Mouse (Mus musculus) liver, embryonic 14.5 days (tissue): Measurements from ENCODE around the gene Med29. TPM values are rescaled to one million over a fixed set of nuclear protein-coding genes. Genes with fewer than 3 reads are reported as not detected.

ENCODE experiments used
- ATAC-seq: fragments of 200-750 bp; cut with Nextera tagmentation; 2 replicates; pipeline ENCODE4 v1.8.0; 2017; ENCODE audit warnings: moderate number of reproducible peaks, mild to moderate bottlenecking, moderate library complexity; ENCODE audit not compliant: insufficient read depth
- DNase-seq, 3 experiments: peaks; one replicate each; pipeline ENCODE4 v3.0.0-alpha.2; 2012 to 2013; ENCODE audit warnings: low read depth in 3 of 3, low spot score in 3 of 3
- H3K27ac ChIP-seq: fragments of 300-500 bp; sonication (generic); 2 replicates; pipeline ENCODE4 v1.5.1; 2014; ENCODE audit warnings: moderate library complexity, mild to moderate bottlenecking, control low read depth, inconsistent platforms
- H3K27me3 ChIP-seq: fragments of 300-500 bp; sonication (generic); 2 replicates; pipeline ENCODE4 v1.6.1; 2014; ENCODE audit warnings: mild to moderate bottlenecking, low read length, moderate library complexity; ENCODE audit not compliant: control insufficient read depth, insufficient read depth
- H3K36me3 ChIP-seq: fragments of 300-500 bp; sonication (generic); replicated peaks from 2 replicates; pipeline ENCODE4 v1.6.1; 2014; ENCODE audit warnings: low read depth; ENCODE audit not compliant: control insufficient read depth, insufficient read depth
- H3K4me1 ChIP-seq, 2 experiments: fragments of 200-500 bp in 1 of 2; fragments of 300-500 bp in 1 of 2; sonication (generic) in 1 of 2; replicated peaks; 2 replicates each; pipeline ENCODE4 v1.6.1; 2012 to 2014; ENCODE audit warnings: antibody characterized with exemption in 1 of 2, inconsistent platforms in 1 of 2, low read length in 1 of 2; ENCODE audit not compliant: control insufficient read depth in 2 of 2, insufficient read depth in 2 of 2
- H3K4me2 ChIP-seq: fragments of 300-500 bp; sonication (generic); 2 replicates; pipeline ENCODE4 v1.6.1; 2014; ENCODE audit warnings: low read depth, mild to moderate bottlenecking, control low read depth, moderate library complexity
- H3K4me3 ChIP-seq, 2 experiments: fragments of 200-500 bp in 1 of 2; fragments of 300-500 bp in 1 of 2; sonication (generic) in 1 of 2; 2 replicates each; pipeline ENCODE4 v1.5.1; 2012 to 2014; ENCODE audit warnings: low read depth in 2 of 2, low read length in 2 of 2, mild to moderate bottlenecking in 2 of 2, control low read depth in 1 of 2, inconsistent platforms in 1 of 2, moderate library complexity in 1 of 2; ENCODE audit not compliant: insufficient read depth in 1 of 2
- H3K9ac ChIP-seq: fragments of 300-500 bp; sonication (generic); replicated peaks from 2 replicates; pipeline ENCODE4 v1.6.1; 2014; ENCODE audit warnings: mild to moderate bottlenecking, control low read depth, moderate library complexity
- H3K9me3 ChIP-seq: fragments of 300-500 bp; sonication (generic); 2 replicates; pipeline ENCODE4 v1.6.1; 2016; ENCODE audit warnings: low read length, mixed read lengths; ENCODE audit not compliant: control insufficient read depth
- CTCF ChIP-seq: IDR thresholded peaks from 2 replicates; pipeline ENCODE4 v1.5.1; 2016; ENCODE audit warnings: antibody characterized with exemption, low read depth, control low read depth
- EP300 ChIP-seq: IDR thresholded peaks from 2 replicates; pipeline ENCODE4 v1.6.1; 2016; ENCODE audit warnings: antibody characterized with exemption, low read depth
- WGBS: fragments of 180-500 bp; shearing (Covaris S2); extraction: QIAGEN DNeasy Blood & Tissue Kit; methylation state at CpG from one replicate; pipeline ENCODE4 v1.1.7; 2014; ENCODE audit not compliant: insufficient replicate concordance; 5-methylcytosine and 5-hydroxymethylcytosine counted together
- polyA plus RNA-seq, 2 experiments: library from polyadenylated mRNA; depleted of rRNA in 1 of 2; stranded (reverse) in 1 of 2; unstranded in 1 of 2; fragments of >200 nt; fragmentation: Nextera tagmentation in 1 of 2; extraction: Ambion mirVana in 1 of 2; gene quantifications; 2 replicates each; pipeline versions ENCODE4 v1.2.1 to v1.2.3; 2012 to 2014

Gene Med29
- polyA plus RNA-seq, 2 experiments: 21.0 to 27.2 TPM

DNA sequence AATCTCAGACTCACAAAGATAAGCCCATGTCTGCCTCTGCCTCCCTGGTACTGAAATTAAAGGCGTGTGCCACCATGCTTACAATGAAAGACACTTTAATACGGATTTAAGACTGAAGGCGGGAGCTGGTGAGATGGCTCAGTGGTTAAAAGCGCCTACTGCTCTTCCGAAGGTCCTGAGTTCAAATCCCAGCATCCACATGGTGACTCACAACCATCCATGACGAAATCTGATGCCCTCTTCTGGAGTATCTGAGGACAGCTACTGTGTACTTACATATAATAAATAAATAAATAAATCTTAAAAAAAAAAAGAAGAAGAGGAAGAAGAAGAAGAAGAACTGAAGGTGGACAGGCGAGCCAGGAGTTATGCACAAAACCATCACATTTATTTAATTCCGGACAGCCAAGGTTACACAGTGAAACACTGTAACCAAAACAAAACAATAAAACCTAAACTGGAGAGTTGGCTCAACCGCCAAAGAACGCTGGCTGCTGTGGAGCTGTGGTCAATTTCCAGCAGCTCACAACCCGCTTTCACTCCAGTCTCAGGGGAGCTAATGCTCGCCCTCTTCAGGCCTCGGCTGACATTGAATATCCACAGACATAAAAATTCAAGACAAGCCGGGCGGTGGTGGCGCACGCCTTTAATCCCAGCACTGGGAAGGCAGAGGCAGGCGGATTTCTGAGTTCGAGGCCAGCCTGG, 53.1 kb downstream of the Med29 start:
- DNase-seq (peak; percentile 44 to 59 (median 50)), ATAC-seq (no peak)
- no peaks in the 10 kb centered on the region for H3K27me3 ChIP-seq
- H3K27ac ChIP-seq: peak overlapping the region; percentile 86
- H3K9me3 ChIP-seq: no peaks in the 10 kb centered on the region
- no peaks in the 10 kb centered on the region; the same call in 1 of the 2 replicates for H3K36me3 ChIP-seq
- peaks cover 4 to 15% of the 10 kb centered on the region in 2 experiments for H3K4me1 ChIP-seq
- TF ChIP-seq CTCF (peak; percentile 56), EP300 (no peak)
- H3K4me2 ChIP-seq: peak overlapping the region; percentile 96
- peak overlapping the region; percentile 58 for H3K9ac ChIP-seq
- H3K4me3 ChIP-seq: peak overlapping the region; percentile 69 to 98
- 33% methylated on average over 19 of the region's 19 CpGs for WGBS

- H3K9ac ChIP-seq: peak within 1 kb of the TSS; percentile 97
- peak within 1 kb of the TSS; percentile 86 for H3K27ac ChIP-seq
- peak; percentile 99 for DNase-seq
- peak within 1 kb of the TSS; percentile 81 to 98 for H3K4me3 ChIP-seq
- no peaks in the 10 kb centered on the region for H3K9me3 ChIP-seq
- ATAC-seq: peak; percentile 98
- H3K4me2 ChIP-seq: peak within 1 kb of the TSS; percentile 96
- H3K4me1 ChIP-seq: peaks cover 4 to 14% of the 10 kb centered on the region in 2 experiments
- TF ChIP-seq EP300 (peak; percentile 90), CTCF (no peak; the same call in 1 of the 2 replicates)
- H3K27me3 ChIP-seq: no peaks in the 10 kb centered on the region
- no peaks in the 10 kb centered on the region; the same call in 1 of the 2 replicates for H3K36me3 ChIP-seq
- under 1% methylated on average over 77 of the region's 77 CpGs for WGBS
These were observed 54.2 kb downstream of the Med29 start, which contains the start of gene Supt5 for GRCm38 (mm10) chr7:28338108-28338998. Gene Supt5, minus strand, starts transcription at chr7:28338746.

Other genes with a start within 250 kb of the Med29 start
- 135 and 219 TPM in 2 replicates for gene Fbl, start 223.0 kb downstream of the Med29 start, polyA plus RNA-seq (2012; rRNA removed)
- 24.4 and 29.7 TPM in 2 replicates for gene Fbl, start 223.0 kb downstream of the Med29 start, polyA plus RNA-seq (2014; fragmentation: Nextera tagmentation; extraction: Ambion mirVana)
- 2.7 and 3.6 TPM in 2 replicates for gene Dyrk1b, start 213.2 kb downstream of the Med29 start, polyA plus RNA-seq (2012; rRNA removed)
- 1.9 and 2.5 TPM in 2 replicates for gene Dyrk1b, start 213.2 kb downstream of the Med29 start, polyA plus RNA-seq (2014; fragmentation: Nextera tagmentation; extraction: Ambion mirVana)
- 1.3 and 2.3 TPM in 2 replicates for gene Eid2, start 124.8 kb downstream of the Med29 start, polyA plus RNA-seq (2012; rRNA removed)
- gene Eid2, start 124.8 kb downstream of the Med29 start, polyA plus RNA-seq (2014; fragmentation: Nextera tagmentation; extraction: Ambion mirVana): 0.38 and 1.1 TPM in 2 replicates
- 1.5 and 1.7 TPM in 2 replicates for gene Eid2b, start 115.0 kb downstream of the Med29 start, polyA plus RNA-seq (2012; rRNA removed)
- gene Eid2b, start 115.0 kb downstream of the Med29 start, polyA plus RNA-seq (2014; fragmentation: Nextera tagmentation; extraction: Ambion mirVana): 1.4 and 2.1 TPM in 2 replicates
- gene Selenov, start 101.5 kb downstream of the Med29 start, polyA plus RNA-seq (2012; rRNA removed): not detected in 2 replicates
- not detected in 2 replicates for gene Selenov, start 101.5 kb downstream of the Med29 start, polyA plus RNA-seq (2014; fragmentation: Nextera tagmentation; extraction: Ambion mirVana)
- gene Dll3, start 90.5 kb downstream of the Med29 start, polyA plus RNA-seq (2012; rRNA removed): 0.03 and 0.04 TPM in 2 replicates
- gene Dll3, start 90.5 kb downstream of the Med29 start, polyA plus RNA-seq (2014; fragmentation: Nextera tagmentation; extraction: Ambion mirVana): not detected in 2 replicates
- 45.4 and 52.3 TPM in 2 replicates for gene Timm50, start 80.6 kb downstream of the Med29 start, polyA plus RNA-seq (2012; rRNA removed)
- gene Timm50, start 80.6 kb downstream of the Med29 start, polyA plus RNA-seq (2014; fragmentation: Nextera tagmentation; extraction: Ambion mirVana): 91.1 and 95.2 TPM in 2 replicates
- gene Supt5, start 54.0 kb downstream of the Med29 start, polyA plus RNA-seq (2012; rRNA removed): 29.4 and 29.6 TPM in 2 replicates
- gene Supt5, start 54.0 kb downstream of the Med29 start, polyA plus RNA-seq (2014; fragmentation: Nextera tagmentation; extraction: Ambion mirVana): 21.7 and 26.2 TPM in 2 replicates
- 512 and 1,209 TPM in 2 replicates for gene Rps16, start 42.1 kb downstream of the Med29 start, polyA plus RNA-seq (2012; rRNA removed)
- 874 and 900 TPM in 2 replicates for gene Rps16, start 42.1 kb downstream of the Med29 start, polyA plus RNA-seq (2014; fragmentation: Nextera tagmentation; extraction: Ambion mirVana)
- 3.2 and 3.3 TPM in 2 replicates for gene Plekhg2, start 20.1 kb downstream of the Med29 start, polyA plus RNA-seq (2012; rRNA removed)
- gene Plekhg2, start 20.1 kb downstream of the Med29 start, polyA plus RNA-seq (2014; fragmentation: Nextera tagmentation; extraction: Ambion mirVana): 2.7 and 3.4 TPM in 2 replicates
- gene Zfp36, start 12.5 kb downstream of the Med29 start, polyA plus RNA-seq (2012; rRNA removed): 3.9 and 5.1 TPM in 2 replicates
- 4.6 and 5.0 TPM in 2 replicates for gene Zfp36, start 12.5 kb downstream of the Med29 start, polyA plus RNA-seq (2014; fragmentation: Nextera tagmentation; extraction: Ambion mirVana)
- gene Paf1, start 243 bp upstream of the Med29 start, polyA plus RNA-seq (2012; rRNA removed): 25.2 and 40.4 TPM in 2 replicates
- 15.0 and 18.3 TPM in 2 replicates for gene Paf1, start 243 bp upstream of the Med29 start, polyA plus RNA-seq (2014; fragmentation: Nextera tagmentation; extraction: Ambion mirVana)
- gene Gmfg, start 44.7 kb upstream of the Med29 start, polyA plus RNA-seq (2012; rRNA removed): 13.1 and 22.2 TPM in 2 replicates
- gene Gmfg, start 44.7 kb upstream of the Med29 start, polyA plus RNA-seq (2014; fragmentation: Nextera tagmentation; extraction: Ambion mirVana): 31.4 and 39.3 TPM in 2 replicates
- 0.41 and 0.58 TPM in 2 replicates for gene Lrfn1, start 59.3 kb upstream of the Med29 start, polyA plus RNA-seq (2012; rRNA removed)
- gene Lrfn1, start 59.3 kb upstream of the Med29 start, polyA plus RNA-seq (2014; fragmentation: Nextera tagmentation; extraction: Ambion mirVana): 0.15 TPM in 1 of 2 replicates, not detected in the other
- gene Ifnl2, start 117.7 kb upstream of the Med29 start, polyA plus RNA-seq (2012; rRNA removed): not detected in 2 replicates
- gene Ifnl2, start 117.7 kb upstream of the Med29 start, polyA plus RNA-seq (2014; fragmentation: Nextera tagmentation; extraction: Ambion mirVana): not detected in 2 replicates
- not detected in 2 replicates for gene Ifnl3, start 130.1 kb upstream of the Med29 start, polyA plus RNA-seq (2012; rRNA removed)
- not detected in 2 replicates for gene Ifnl3, start 130.1 kb upstream of the Med29 start, polyA plus RNA-seq (2014; fragmentation: Nextera tagmentation; extraction: Ambion mirVana)
- gene Sycn, start 148.2 kb upstream of the Med29 start, polyA plus RNA-seq (2012; rRNA removed): not detected in 2 replicates
- not detected in 2 replicates for gene Sycn, start 148.2 kb upstream of the Med29 start, polyA plus RNA-seq (2014; fragmentation: Nextera tagmentation; extraction: Ambion mirVana)
- 0.05 TPM in 1 of 2 replicates, not detected in the other for gene Nccrp1, start 154.5 kb upstream of the Med29 start, polyA plus RNA-seq (2012; rRNA removed)
- not detected in 2 replicates for gene Nccrp1, start 154.5 kb upstream of the Med29 start, polyA plus RNA-seq (2014; fragmentation: Nextera tagmentation; extraction: Ambion mirVana)
- gene Samd4b, start 205.4 kb upstream of the Med29 start, polyA plus RNA-seq (2012; rRNA removed): 12.0 and 14.2 TPM in 2 replicates
- 4.5 and 5.9 TPM in 2 replicates for gene Samd4b, start 205.4 kb upstream of the Med29 start, polyA plus RNA-seq (2014; fragmentation: Nextera tagmentation; extraction: Ambion mirVana)
- gene Pak4, start 205.5 kb upstream of the Med29 start, polyA plus RNA-seq (2012; rRNA removed): 11.5 and 12.3 TPM in 2 replicates
- 8.5 and 8.6 TPM in 2 replicates for gene Pak4, start 205.5 kb upstream of the Med29 start, polyA plus RNA-seq (2014; fragmentation: Nextera tagmentation; extraction: Ambion mirVana)
- not detected in 2 replicates for gene Acp7, start 238.6 kb upstream of the Med29 start, polyA plus RNA-seq (2012; rRNA removed)
- not detected in 2 replicates for gene Acp7, start 238.6 kb upstream of the Med29 start, polyA plus RNA-seq (2014; fragmentation: Nextera tagmentation; extraction: Ambion mirVana)